Mouse (Mus musculus) megakaryocyte, embryonic 14.5 days (primary cell): ENCODE measurements at regions not wholly inside any gene's neighbourhood (a gene's known extent, or its start where the extent isn't known, plus 50 kb on each side); places are given as distances from the start of the nearest gene placed in this dataset.

ENCODE experiments used
- FLI1 ChIP-seq: IDR thresholded peaks from 2 replicates; pipeline ENCODE4 v1.6.1; 2012; ENCODE audit warnings: low read length, inconsistent platforms, mixed read lengths
- GATA1 ChIP-seq: IDR thresholded peaks from 3 replicates; pipeline ENCODE4 v1.6.1; 2012; ENCODE audit warnings: mixed read lengths, low read length, inconsistent platforms, borderline replicate concordance

DNA sequence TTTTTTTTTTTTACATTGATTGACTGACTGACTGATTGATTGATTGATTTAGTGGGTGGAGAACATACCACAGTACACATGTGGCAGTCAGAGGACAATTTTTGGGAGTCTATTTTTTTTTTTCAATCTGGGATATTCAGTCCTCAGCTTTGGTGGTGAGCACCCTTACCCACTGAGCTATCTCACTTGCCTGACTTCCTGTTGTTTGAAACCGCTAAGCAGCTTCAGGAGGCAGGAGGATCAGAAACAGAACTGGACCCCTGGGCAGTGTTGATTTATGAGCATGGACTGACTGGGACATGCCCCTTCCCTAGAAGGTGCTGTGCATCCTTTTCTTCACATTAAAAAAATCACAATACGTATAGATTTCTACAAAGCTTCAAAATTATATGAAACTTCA, 78.3 kb upstream of the Hdac4 start:
- TF ChIP-seq FLI1, result no peak
- no peak for TF ChIP-seq GATA1
